Mouse (Mus musculus) ZHBTc4 (cell line): ENCODE measurements around the gene Apobec3.
A peak's percentile ranks its signal among the peaks of the same experiment; 100 is the strongest.

Experiments
- DNase-seq: peaks from one replicate; pipeline ENCODE4 v3.0.0-alpha.2; 2011; ENCODE audit warnings: low read depth, low spot score

Gene Apobec3

GRCm38 (mm10) chr15:79950250-79951025, 59.0 kb downstream of the Apobec3 start:
- peak; percentile 78 for DNase-seq

- no peak for DNase-seq
These were observed 59.8 kb downstream of the Apobec3 start for GRCm38 (mm10) chr15:79951226-79951625.

DNA sequence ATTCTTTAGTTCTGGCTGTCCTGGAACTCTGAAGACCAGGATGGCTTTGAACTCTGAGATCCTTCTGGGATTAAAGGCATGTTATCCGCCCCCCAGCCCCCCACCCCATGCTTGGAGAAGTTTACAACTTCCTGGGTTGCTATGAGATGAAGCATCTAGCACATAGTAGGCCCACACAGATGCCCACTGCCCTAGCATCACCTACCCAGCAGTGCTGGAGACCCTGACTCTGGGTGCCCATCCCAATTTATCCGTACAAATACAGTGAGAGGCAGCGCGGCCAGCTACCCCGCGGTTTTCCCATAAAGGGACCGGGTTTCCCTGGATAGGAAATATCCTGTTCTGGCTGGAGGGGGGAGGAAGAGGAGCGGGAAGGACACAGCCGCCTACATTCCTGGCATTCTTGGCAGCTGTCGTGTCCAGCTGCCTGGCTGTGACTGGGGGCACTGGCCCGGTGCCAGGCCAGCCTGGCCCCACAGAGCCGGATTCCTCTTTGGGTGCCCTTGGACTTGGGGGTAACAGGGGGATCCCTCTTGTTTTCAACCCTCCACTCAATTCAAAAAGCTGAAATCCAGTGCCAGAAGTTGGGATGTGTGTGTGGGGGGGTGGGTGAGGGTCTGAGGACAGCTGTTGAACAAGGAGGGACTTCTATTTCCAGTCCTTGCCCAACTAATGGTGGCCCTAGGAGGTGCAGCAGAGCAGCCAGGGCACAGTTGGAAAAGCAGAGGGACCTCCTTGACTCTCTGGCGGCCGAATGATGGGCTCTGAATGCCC, 60.5 kb downstream of the Apobec3 start:
- DNase-seq = no peak

GRCm38 (mm10) chr15:79952504-79953231, 61.2 kb downstream of the Apobec3 start:
- DNase-seq = no peak

- DNase-seq = peak; percentile 66
These were observed 62.0 kb downstream of the Apobec3 start for GRCm38 (mm10) chr15:79953470-79953869.

DNA sequence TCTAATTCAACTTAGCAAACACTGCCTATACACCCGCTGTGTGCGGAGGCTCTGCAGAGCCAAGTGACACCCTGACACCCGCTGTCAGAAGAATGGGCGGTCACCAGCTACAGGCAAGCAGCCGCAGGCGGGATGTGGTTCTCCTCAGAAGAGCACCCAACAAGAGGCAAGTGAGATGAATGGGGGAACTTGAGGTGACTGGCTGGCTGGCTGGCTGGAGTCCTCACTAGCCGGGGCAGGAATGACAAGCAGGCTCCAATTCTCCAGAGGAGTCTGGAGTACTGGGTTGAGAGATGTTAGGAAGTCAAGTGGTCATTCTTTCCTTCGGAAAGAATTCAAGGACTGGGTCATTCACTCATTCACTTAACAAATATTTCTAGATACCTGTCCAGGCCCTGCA, 65.1 kb downstream of the Apobec3 start:
- no peak for DNase-seq

GRCm38 (mm10) chr15:79958418-79958817, 67.0 kb downstream of the Apobec3 start:
- DNase-seq = no peak

GRCm38 (mm10) chr15:79961366-79961921, 70.0 kb downstream of the Apobec3 start:
- no peak for DNase-seq

DNA sequence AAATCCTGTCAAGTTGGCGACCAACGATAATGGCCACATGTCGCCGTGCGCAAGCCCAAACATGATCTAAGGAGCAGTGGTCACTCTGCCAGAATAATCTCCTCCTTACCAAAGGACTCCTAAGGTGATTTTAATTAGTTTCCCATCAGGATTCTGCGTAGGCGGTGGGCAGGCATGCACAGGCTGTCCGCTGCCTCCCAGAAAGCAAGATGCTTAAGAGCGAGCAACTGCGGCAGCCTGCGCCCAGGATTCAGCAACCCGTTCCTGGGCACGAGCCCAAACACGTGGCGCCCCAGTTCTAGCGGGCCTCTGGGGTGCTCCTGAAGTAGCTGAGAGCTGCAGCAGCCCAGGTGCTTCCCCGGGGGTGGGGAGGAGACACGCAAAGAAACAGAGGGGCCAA, 71.2 kb downstream of the Apobec3 start:
- no peak for DNase-seq

GRCm38 (mm10) chr15:79964376-79964775, 72.9 kb downstream of the Apobec3 start:
- DNase-seq = no peak
